ENCODE assay signal across 12 mouse cellular contexts in genomic region chr3:109164644-109165043, GRCm38 (mm10).
"Had no signal": no experiment of that assay in that cellular context is flagged by ENCODE, and none has a peak within 500 bp of the region (broad histone marks: within the 10 kb centered on the region; RNA-seq: fewer than 3 reads in every experiment).

No protein-coding gene starts in this region.

- ATAC-seq: liver, postnatal 0 days had no signal

- H3K9me3 ChIP-seq: limb, embryonic 12.5 days; liver, embryonic 13.5 days; midbrain, embryonic 10.5 days; neural tube, embryonic 13.5 days; stomach, embryonic 15.5 days had no signal

- H3K4me3 ChIP-seq: limb, embryonic 12.5 days; liver, embryonic 13.5 days; midbrain, embryonic 10.5 days; neural tube, embryonic 13.5 days; stomach, embryonic 15.5 days had no signal

- H3K4me2 ChIP-seq: limb, embryonic 12.5 days; liver, embryonic 13.5 days; neural tube, embryonic 13.5 days; stomach, embryonic 15.5 days had no signal

- H3K27me3 ChIP-seq: limb, embryonic 12.5 days; liver, embryonic 13.5 days; neural tube, embryonic 13.5 days; stomach, embryonic 15.5 days had no signal

- H3K27ac ChIP-seq: limb, embryonic 12.5 days; liver, embryonic 13.5 days; midbrain, embryonic 10.5 days; neural tube, embryonic 13.5 days; stomach, embryonic 15.5 days had no signal

- H3K9ac ChIP-seq: limb, embryonic 12.5 days; liver, embryonic 13.5 days; liver, postnatal 0 days; neural tube, embryonic 13.5 days; stomach, embryonic 15.5 days had no signal

- H3K4me1 ChIP-seq: limb, embryonic 12.5 days; liver, embryonic 13.5 days; midbrain, embryonic 10.5 days; neural tube, embryonic 13.5 days; stomach, embryonic 15.5 days had no signal

- DNase-seq: kidney, adult 2 months; kidney, postnatal 25 days; layer of hippocampus, postnatal 36 days; liver, embryonic 13.5 days; liver, postnatal 0 days; lung, postnatal 4 days; midbrain, embryonic 14.5 days; right cerebral cortex, postnatal 14 days had no signal
